Mouse (Mus musculus) embryonic facial prominence, embryonic 11.5 days (tissue): Measurements from ENCODE around the gene Osbpl7. TPM values are rescaled to one million over a fixed set of nuclear protein-coding genes. Genes with fewer than 3 reads are reported as not detected.

Source experiments
- ATAC-seq: fragments of 200-750 bp; cut with Nextera tagmentation; replicated peaks from 2 replicates; pipeline ENCODE4 v1.8.0; 2017; ENCODE audit warnings: low read depth; ENCODE audit not compliant: insufficient number of reproducible peaks, low FRiP score, low TSS enrichment
- DNase-seq: peaks from one replicate; pipeline ENCODE4 v3.0.0-alpha.2; 2015; ENCODE audit warnings: low spot score
- H3K27ac ChIP-seq: fragments of 300-500 bp; sonication (generic); replicated peaks from 2 replicates; pipeline ENCODE4 v1.5.1; 2014; ENCODE audit warnings: mild to moderate bottlenecking, low read depth, low read length, control low read depth
- H3K27me3 ChIP-seq: fragments of 300-500 bp; sonication (generic); 2 replicates; pipeline ENCODE4 v1.6.1; 2014; ENCODE audit warnings: mild to moderate bottlenecking, low read length, moderate library complexity, mixed read lengths; ENCODE audit not compliant: control insufficient read depth, insufficient read depth
- H3K36me3 ChIP-seq: fragments of 300-500 bp; sonication (generic); replicated peaks from 2 replicates; pipeline ENCODE4 v1.6.1; 2014; ENCODE audit warnings: low read depth, mild to moderate bottlenecking, low read length, moderate library complexity, mixed read lengths; ENCODE audit not compliant: control insufficient read depth, insufficient read depth
- H3K4me1 ChIP-seq: fragments of 300-500 bp; sonication (generic); 2 replicates; pipeline ENCODE4 v1.6.1; 2014; ENCODE audit warnings: low read length, mixed read lengths; ENCODE audit not compliant: control insufficient read depth, insufficient read depth
- H3K4me2 ChIP-seq: fragments of 300-500 bp; sonication (generic); 2 replicates; pipeline ENCODE4 v1.6.1; 2014; ENCODE audit warnings: low read depth, mild to moderate bottlenecking, control low read depth, low read length, moderate library complexity
- H3K4me3 ChIP-seq: fragments of 300-500 bp; sonication (generic); 2 replicates; pipeline ENCODE4 v1.5.1; 2014; ENCODE audit warnings: low read depth, low read length, control low read depth
- H3K9ac ChIP-seq: fragments of 300-500 bp; sonication (generic); replicated peaks from 2 replicates; pipeline ENCODE4 v1.6.1; 2014; ENCODE audit warnings: mild to moderate bottlenecking, control low read depth, low read length
- H3K9me3 ChIP-seq: fragments of 300-500 bp; sonication (generic); replicated peaks from 2 replicates; pipeline ENCODE4 v1.6.1; 2016; ENCODE audit warnings: mild to moderate bottlenecking, low read length, inconsistent platforms, mixed read lengths; ENCODE audit not compliant: control insufficient read depth
- WGBS: fragments of 180-500 bp; shearing (Covaris S2); extraction: QIAGEN DNeasy Blood & Tissue Kit; methylation state at CpG from one replicate; pipeline ENCODE4 v1.1.7; 2014; 5-methylcytosine and 5-hydroxymethylcytosine counted together
- polyA plus RNA-seq: library from polyadenylated mRNA; unstranded; fragments of >200 nt; fragmentation: Nextera tagmentation; extraction: Ambion mirVana; gene quantifications from 2 replicates; pipeline ENCODE4 v1.2.1, GENCODE M21; 2014

Osbpl7 gene
- polyA plus RNA-seq, result 4.3 and 5.8 TPM in 2 replicates

DNA sequence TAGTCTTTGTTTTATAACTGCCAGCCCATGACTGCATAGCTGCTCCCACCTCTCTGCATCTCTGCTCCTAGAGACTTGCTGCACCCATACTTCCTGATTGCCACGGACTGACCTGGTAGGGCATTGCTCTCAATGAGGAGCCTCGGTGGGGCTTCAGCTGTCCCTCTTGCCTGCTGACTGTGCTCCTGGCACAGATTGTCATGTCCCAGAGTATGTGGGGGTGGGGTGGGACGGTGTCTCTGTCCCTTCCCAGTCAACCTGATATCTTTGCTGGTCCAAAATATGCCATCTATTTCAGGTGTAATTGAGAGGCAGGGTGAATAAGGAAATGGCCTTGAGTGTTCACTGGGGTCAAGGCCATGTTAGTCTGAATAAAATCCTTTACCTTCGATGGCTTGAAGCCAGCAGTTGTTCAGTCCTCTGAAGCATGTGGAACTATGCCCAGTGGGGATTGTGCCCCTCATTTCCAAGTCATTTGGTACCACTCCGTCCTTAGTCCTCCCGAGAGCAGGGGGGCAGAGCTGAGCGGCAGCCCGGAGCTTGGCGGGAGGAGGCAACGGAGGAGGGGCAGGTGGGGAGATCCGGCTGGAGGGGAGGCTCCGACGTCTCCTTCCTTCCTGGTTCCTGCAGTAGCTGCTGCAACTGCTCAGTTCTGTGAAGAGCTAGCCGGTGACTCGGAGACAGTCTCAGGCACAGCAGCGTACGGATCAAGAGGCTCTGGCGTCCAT is at the start of gene Osbpl7:
Gene Osbpl7 (plus strand): TSS at position 413 of the 728 bp plus-strand sequence.
- Histone ChIP-seq H3K27ac (no peak within 1 kb of the TSS), H3K9ac (peak within 1 kb of the TSS; percentile 61), H3K9me3 (no peaks in the 10 kb centered on the region), H3K4me3 (peak within 1 kb of the TSS; percentile 51), H3K36me3 (no peaks in the 10 kb centered on the region; the same call in none of the 2 replicates), H3K27me3 (no peaks in the 10 kb centered on the region), H3K4me1 (no peaks in the 10 kb centered on the region), H3K4me2 (peak within 1 kb of the TSS; percentile 72)
- ATAC-seq (peak; percentile 65; the same call in 1 of the 2 replicates), DNase-seq (peak; percentile 75)
- 5% methylated on average over 18 of the region's 18 CpGs for whole genome bisulfite sequencing

DNA sequence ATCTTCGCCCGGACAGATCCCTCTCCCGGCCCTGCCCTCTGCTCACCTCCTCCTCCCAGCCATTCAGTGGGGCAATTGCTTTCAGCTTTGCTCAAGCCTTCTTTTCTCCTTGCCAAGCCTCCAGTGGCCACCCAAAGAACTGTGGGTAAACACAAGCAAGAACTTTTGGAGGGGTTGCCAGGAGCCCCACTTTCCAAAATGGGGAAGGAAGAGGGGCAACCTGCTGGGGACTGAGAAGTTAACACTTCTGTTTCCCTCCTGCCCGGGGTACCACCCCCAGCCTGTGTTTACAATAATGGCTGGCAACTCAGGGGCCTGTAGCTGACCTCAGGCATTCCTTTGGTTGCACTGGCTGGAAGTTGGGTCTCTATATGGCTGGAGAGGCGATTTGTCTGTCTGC is 47.3 kb upstream of the Osbpl7 start:
- Histone ChIP-seq H3K9ac (no peak overlapping the region), H3K9me3 (no peaks in the 10 kb centered on the region), H3K27ac (no peak overlapping the region), H3K4me1 (no peaks in the 10 kb centered on the region), H3K36me3 (no peaks in the 10 kb centered on the region), H3K4me2 (no peak overlapping the region), H3K4me3 (no peak overlapping the region), H3K27me3 (no peaks in the 10 kb centered on the region)
- ATAC-seq, result no peak
- no peak for DNase-seq
- 30% methylated on average over 5 of the region's 5 CpGs for WGBS

DNA sequence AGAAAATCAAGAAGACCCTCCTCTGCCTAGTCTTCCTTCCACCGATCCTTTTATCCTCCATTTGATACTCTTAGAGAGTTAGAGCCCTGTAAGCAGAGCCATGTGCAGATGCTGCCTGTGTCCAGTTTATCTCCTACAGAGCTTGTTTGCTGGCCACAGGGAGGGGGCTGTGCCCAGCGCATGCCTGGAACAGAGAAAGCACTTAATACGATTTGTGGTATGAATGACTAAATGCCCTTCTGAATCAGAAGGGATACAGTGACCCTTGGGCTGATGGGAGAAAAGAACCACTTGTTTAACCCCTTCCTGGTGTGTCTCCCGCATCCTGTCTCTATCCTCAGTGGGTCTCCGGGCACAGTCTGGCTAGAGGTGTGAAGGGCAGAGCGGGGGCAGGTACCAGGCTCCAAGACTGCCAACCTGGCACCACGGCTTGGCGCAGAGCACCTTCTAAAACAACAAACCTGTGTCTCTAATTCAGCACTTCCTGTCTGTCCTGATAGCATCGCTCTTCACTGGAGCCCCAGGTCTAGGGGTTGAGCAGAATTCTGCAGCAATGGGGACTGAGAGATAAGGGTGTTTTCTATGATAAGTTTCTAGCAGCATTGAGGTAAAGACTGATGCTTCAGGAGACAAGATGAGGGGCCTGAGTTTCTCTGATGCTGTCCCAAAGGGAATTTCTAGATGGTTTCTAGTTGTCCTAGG is 43.2 kb upstream of the Osbpl7 start:
- Histone ChIP-seq H3K36me3 (no peaks in the 10 kb centered on the region), H3K4me2 (no peak overlapping the region), H3K4me1 (no peaks in the 10 kb centered on the region), H3K27ac (no peak overlapping the region), H3K9me3 (no peaks in the 10 kb centered on the region), H3K4me3 (no peak overlapping the region), H3K27me3 (peaks cover 3% of the 10 kb centered on the region; the same call in 1 of the 2 replicates), H3K9ac (no peak overlapping the region)
- WGBS, result 61% methylated on average over 9 of the region's 9 CpGs
- no peak for ATAC-seq
- no peak for DNase-seq

GRCm38 (mm10) chr11:97009198-97009790 is 41.1 kb upstream of the Osbpl7 start:
- H3K27me3 ChIP-seq, result peaks cover 3% of the 10 kb centered on the region; the same call in 1 of the 2 replicates
- no peaks in the 10 kb centered on the region for H3K36me3 ChIP-seq
- ATAC-seq (no peak), DNase-seq (no peak)
- no peak overlapping the region for H3K4me2 ChIP-seq
- no peak overlapping the region for H3K9ac ChIP-seq
- H3K27ac ChIP-seq, result no peak overlapping the region
- no peak overlapping the region for H3K4me3 ChIP-seq
- H3K9me3 ChIP-seq, result no peaks in the 10 kb centered on the region
- H3K4me1 ChIP-seq, result no peaks in the 10 kb centered on the region
- WGBS, result 56% methylated on average over 8 of the region's 8 CpGs

GRCm38 (mm10) chr11:97013121-97013670 is 37.2 kb upstream of the Osbpl7 start, which contains the start of gene Sp6:
TSS of gene Sp6 (plus strand) at chr11:97013394.
- DNase-seq (no peak), ATAC-seq (no peak)
- Histone ChIP-seq H3K4me1 (no peaks in the 10 kb centered on the region), H3K9ac (no peak within 1 kb of the TSS), H3K27me3 (peaks cover 23% of the 10 kb centered on the region), H3K27ac (no peak within 1 kb of the TSS), H3K9me3 (no peaks in the 10 kb centered on the region), H3K36me3 (no peaks in the 10 kb centered on the region), H3K4me2 (no peak within 1 kb of the TSS), H3K4me3 (no peak within 1 kb of the TSS)
- 33% methylated on average over 8 of the region's 8 CpGs for WGBS

- 1% methylated on average over 36 of the region's 36 CpGs for WGBS
- no peaks in the 10 kb centered on the region for H3K36me3 ChIP-seq
- no peak overlapping the region for H3K27ac ChIP-seq
- peaks cover 66% of the 10 kb centered on the region for H3K27me3 ChIP-seq
- no peak overlapping the region for H3K9ac ChIP-seq
- no peaks in the 10 kb centered on the region for H3K9me3 ChIP-seq
- peak overlapping the region; percentile 39 for H3K4me3 ChIP-seq
- H3K4me1 ChIP-seq, result peaks cover 8% of the 10 kb centered on the region
- ATAC-seq (no peak), DNase-seq (no peak)
- H3K4me2 ChIP-seq, result peak overlapping the region; percentile 54
These were observed 32.5 kb upstream of the Osbpl7 start for GRCm38 (mm10) chr11:97017696-97018582.

GRCm38 (mm10) chr11:97018583-97019344 is 31.7 kb upstream of the Osbpl7 start:
- Histone ChIP-seq H3K9ac (peak overlapping the region; percentile 30), H3K27ac (no peak overlapping the region), H3K36me3 (no peaks in the 10 kb centered on the region), H3K4me2 (peak overlapping the region; percentile 54), H3K4me3 (peak overlapping the region; percentile 39), H3K4me1 (peaks cover 8% of the 10 kb centered on the region), H3K27me3 (peaks cover 74% of the 10 kb centered on the region), H3K9me3 (no peaks in the 10 kb centered on the region)
- peak; percentile 43 for DNase-seq
- WGBS, result under 1% methylated on average over 55 of the region's 68 CpGs
- ATAC-seq, result no peak
